Mouse (Mus musculus) kidney, embryonic 15.5 days (tissue): ENCODE results near the gene Axin1. TPM values are rescaled to one million over a fixed set of nuclear protein-coding genes. Genes with fewer than 3 reads are reported as not detected.

Experiments
- ATAC-seq: fragments of 200-750 bp; cut with Nextera tagmentation; replicated peaks from 2 replicates; pipeline ENCODE4 v1.8.0; 2017; ENCODE audit warnings: moderate TSS enrichment; ENCODE audit not compliant: low FRiP score
- H3K27ac ChIP-seq: fragments of 300-500 bp; sonication (generic); 2 replicates; pipeline ENCODE4 v1.5.1; 2015; ENCODE audit warnings: mild to moderate bottlenecking, inconsistent platforms
- H3K27me3 ChIP-seq: fragments of 300-500 bp; sonication (generic); 2 replicates; pipeline ENCODE4 v1.6.1; 2015; ENCODE audit warnings: inconsistent platforms
- H3K36me3 ChIP-seq: fragments of 300-500 bp; sonication (generic); 2 replicates; pipeline ENCODE4 v1.6.1; 2015; ENCODE audit warnings: inconsistent platforms
- H3K4me1 ChIP-seq: fragments of 300-500 bp; sonication (generic); 2 replicates; pipeline ENCODE4 v1.6.1; 2015; ENCODE audit warnings: inconsistent platforms
- H3K4me2 ChIP-seq: fragments of 300-500 bp; sonication (generic); 2 replicates; pipeline ENCODE4 v1.6.1; 2015; ENCODE audit warnings: moderate library complexity, mild to moderate bottlenecking, inconsistent platforms
- H3K4me3 ChIP-seq: fragments of 300-500 bp; sonication (generic); replicated peaks from 2 replicates; pipeline ENCODE4 v1.5.1; 2015; ENCODE audit warnings: mild to moderate bottlenecking, inconsistent platforms
- H3K9ac ChIP-seq: fragments of 300-500 bp; sonication (generic); 2 replicates; pipeline ENCODE4 v1.6.1; 2015; ENCODE audit warnings: mild to moderate bottlenecking, inconsistent platforms
- H3K9me3 ChIP-seq: fragments of 300-500 bp; sonication (generic); replicated peaks from 2 replicates; pipeline ENCODE4 v1.6.1; 2016; ENCODE audit warnings: inconsistent platforms
- WGBS: fragments of 180-500 bp; shearing (Covaris S2); methylation state at CpG from one replicate; pipeline ENCODE4 v1.1.7; 2015; ENCODE audit warnings: mixed read lengths; 5-methylcytosine and 5-hydroxymethylcytosine counted together
- polyA plus RNA-seq: library from polyadenylated mRNA; unstranded; fragments of >200 nt; fragmentation: Nextera tagmentation; extraction: Ambion mirVana; gene quantifications from 2 replicates; pipeline ENCODE4 v1.2.1, GENCODE M21; 2015

Axin1 gene
- polyA plus RNA-seq, 1 experiment from 2014 or later = 8.0 TPM

DNA sequence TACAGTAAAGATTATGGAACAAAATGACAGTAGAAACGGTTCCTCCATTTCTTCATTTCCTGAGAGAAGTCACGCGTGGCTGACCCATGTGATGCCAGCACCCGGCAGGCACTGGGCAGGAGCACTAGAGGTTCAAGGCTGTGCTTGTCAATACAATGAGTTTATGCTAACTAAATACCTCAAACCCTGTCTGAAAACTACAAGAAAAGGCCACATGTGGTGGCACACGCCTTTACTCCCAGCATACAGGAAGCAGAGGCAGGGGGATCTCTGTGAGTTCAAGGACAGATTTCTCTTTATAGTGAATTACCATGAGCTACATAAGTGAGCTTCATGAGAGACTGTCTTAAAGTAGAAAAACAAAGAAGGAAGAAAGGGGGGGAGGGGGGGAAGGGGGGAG is 92.7 kb downstream of the Axin1 start:
- no peak overlapping the region for H3K9ac ChIP-seq
- H3K9me3 ChIP-seq = no peaks in the 10 kb centered on the region
- H3K4me3 ChIP-seq = no peak overlapping the region
- no peaks in the 10 kb centered on the region for H3K36me3 ChIP-seq
- 83% methylated on average over 5 of the region's 5 CpGs for WGBS
- H3K27ac ChIP-seq = 0 out of 2 replicates have a peak overlapping the region, but pooled peaks have one; percentile 3
- H3K27me3 ChIP-seq = no peaks in the 10 kb centered on the region
- ATAC-seq = no peak
- no peaks in the 10 kb centered on the region; the same call in 1 of the 2 replicates for H3K4me1 ChIP-seq
- no peak overlapping the region for H3K4me2 ChIP-seq

GRCm38 (mm10) chr17:26232863-26233262 is 94.4 kb downstream of the Axin1 start:
- no peaks in the 10 kb centered on the region for H3K27me3 ChIP-seq
- no peak overlapping the region for H3K9ac ChIP-seq
- ATAC-seq = no peak
- H3K27ac ChIP-seq = no peak overlapping the region
- no peak overlapping the region for H3K4me2 ChIP-seq
- no peaks in the 10 kb centered on the region for H3K36me3 ChIP-seq
- no peaks in the 10 kb centered on the region; the same call in 1 of the 2 replicates for H3K4me1 ChIP-seq
- no peaks in the 10 kb centered on the region for H3K9me3 ChIP-seq
- no peak overlapping the region for H3K4me3 ChIP-seq
- WGBS = 78% methylated on average over 8 of the region's 8 CpGs

- Histone ChIP-seq H3K36me3 (no peaks in the 10 kb centered on the region), H3K27me3 (no peaks in the 10 kb centered on the region), H3K4me1 (no peaks in the 10 kb centered on the region; the same call in 1 of the 2 replicates), H3K9ac (no peak overlapping the region), H3K9me3 (no peaks in the 10 kb centered on the region), H3K27ac (no peak overlapping the region), H3K4me2 (no peak overlapping the region), H3K4me3 (no peak overlapping the region)
- ATAC-seq = no peak
- WGBS = 87% methylated on average over 8 of the region's 8 CpGs
Observed at GRCm38 (mm10) chr17:26234386-26234785, 95.9 kb downstream of the Axin1 start.

DNA sequence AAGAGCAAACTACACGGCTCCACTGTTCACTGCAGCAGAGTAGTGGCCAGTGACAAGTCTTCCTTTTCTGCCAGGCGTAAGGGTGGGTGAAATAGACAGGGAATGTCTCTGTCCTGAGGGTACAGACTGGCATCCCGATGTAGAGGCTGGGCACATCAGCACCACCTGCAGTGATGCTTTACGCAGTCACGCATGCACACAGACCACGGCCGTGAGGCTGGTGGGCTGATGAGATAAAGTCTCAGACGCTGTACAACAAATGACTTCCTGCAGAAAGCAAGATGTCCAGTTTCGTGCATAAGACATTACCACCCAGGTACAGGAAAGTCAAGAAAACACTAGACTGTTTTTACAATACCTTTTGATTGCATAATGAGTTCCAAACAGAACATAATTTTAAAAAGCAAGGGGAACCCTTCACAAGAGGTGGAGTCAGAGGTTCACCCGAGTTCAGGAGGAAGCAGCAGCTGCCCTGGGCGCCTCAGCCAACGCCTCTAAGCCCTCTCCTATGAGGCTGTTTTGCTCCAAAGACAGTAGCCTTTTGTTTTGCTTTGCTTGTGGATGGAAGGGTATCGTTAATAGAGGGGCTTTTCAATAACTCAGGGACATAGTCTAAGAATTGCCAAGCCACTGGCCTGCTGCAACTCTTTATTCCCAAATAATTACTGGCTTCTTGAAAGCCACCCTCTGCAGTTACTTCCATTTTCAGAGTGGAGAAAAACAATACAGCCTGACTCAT is 96.8 kb downstream of the Axin1 start:
- H3K9ac ChIP-seq = no peak overlapping the region
- no peak overlapping the region for H3K4me3 ChIP-seq
- H3K27me3 ChIP-seq = no peaks in the 10 kb centered on the region
- no peak overlapping the region for H3K4me2 ChIP-seq
- no peaks in the 10 kb centered on the region for H3K9me3 ChIP-seq
- 64% methylated on average over 13 of the region's 13 CpGs for WGBS
- 0 out of 2 replicates have a peak overlapping the region, but pooled peaks have one; percentile 11 for H3K27ac ChIP-seq
- no peak for ATAC-seq
- no peaks in the 10 kb centered on the region; the same call in 1 of the 2 replicates for H3K4me1 ChIP-seq
- no peaks in the 10 kb centered on the region for H3K36me3 ChIP-seq

- 78% methylated on average over 10 of the region's 10 CpGs for WGBS
- Histone ChIP-seq H3K4me3 (no peak overlapping the region), H3K9me3 (no peaks in the 10 kb centered on the region), H3K36me3 (no peaks in the 10 kb centered on the region), H3K4me1 (peaks cover 2% of the 10 kb centered on the region), H3K9ac (no peak overlapping the region), H3K27me3 (no peaks in the 10 kb centered on the region), H3K27ac (no peak overlapping the region), H3K4me2 (no peak overlapping the region)
- ATAC-seq = no peak
Observed at GRCm38 (mm10) chr17:26237667-26238066, 99.2 kb downstream of the Axin1 start.

DNA sequence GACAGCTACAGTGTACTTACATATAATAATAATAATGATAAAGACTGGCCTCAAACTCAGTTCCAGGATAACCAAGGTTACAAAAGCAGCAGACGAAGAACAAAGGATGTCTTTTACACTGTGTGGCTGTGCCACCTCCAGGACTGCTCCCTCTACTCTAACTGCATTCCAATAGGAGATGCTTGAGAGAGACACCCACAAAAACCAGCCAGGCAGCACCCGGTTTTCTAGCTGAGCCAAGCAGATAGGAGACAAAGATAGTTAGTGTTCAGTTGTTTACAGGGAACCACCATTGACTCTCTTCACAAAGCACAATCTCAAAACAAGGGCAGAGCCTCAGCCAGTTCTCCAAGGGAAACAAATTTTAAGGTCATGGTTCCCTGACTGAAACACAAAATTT is 101.1 kb downstream of the Axin1 start:
- H3K36me3 ChIP-seq = no peaks in the 10 kb centered on the region
- no peaks in the 10 kb centered on the region for H3K27me3 ChIP-seq
- peaks cover 14% of the 10 kb centered on the region for H3K4me1 ChIP-seq
- no peak for ATAC-seq
- no peak overlapping the region for H3K4me2 ChIP-seq
- no peaks in the 10 kb centered on the region for H3K9me3 ChIP-seq
- H3K9ac ChIP-seq = no peak overlapping the region
- no peak overlapping the region for H3K4me3 ChIP-seq
- 77% methylated on average over 2 of the region's 2 CpGs for WGBS
- no peak overlapping the region for H3K27ac ChIP-seq

DNA sequence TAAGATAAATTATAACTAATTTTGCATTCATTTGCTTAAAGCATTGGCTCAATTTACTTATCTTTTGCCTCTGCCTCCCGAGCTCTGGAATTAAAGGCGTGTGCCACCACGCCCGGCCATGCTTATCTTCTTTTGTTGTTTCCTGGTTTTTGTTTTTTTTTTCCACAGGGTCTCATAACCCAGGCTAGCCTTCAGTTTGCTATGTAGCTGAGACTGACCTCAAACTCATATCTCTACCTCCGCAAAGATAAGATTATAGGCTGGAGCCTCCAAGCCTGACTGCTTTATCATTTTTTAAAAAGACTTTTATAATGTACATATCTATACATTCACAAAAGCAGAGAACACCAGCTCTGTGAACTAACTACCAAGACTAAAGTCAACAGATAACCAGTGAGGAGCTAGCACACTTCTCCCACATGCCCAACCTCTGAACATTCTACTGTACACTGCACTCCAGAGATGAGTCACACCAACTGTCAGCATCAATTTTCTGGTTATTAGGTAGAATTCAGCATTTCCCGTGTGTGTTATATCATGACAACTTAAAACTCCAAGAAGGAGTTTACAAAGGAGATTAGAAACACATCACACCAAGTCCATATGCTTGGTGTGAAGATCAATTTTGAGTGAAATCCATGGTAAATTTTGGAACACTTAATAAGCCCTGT is 101.8 kb downstream of the Axin1 start:
- no peak for ATAC-seq
- Histone ChIP-seq H3K4me3 (no peak overlapping the region), H3K4me1 (peaks cover 14% of the 10 kb centered on the region), H3K4me2 (no peak overlapping the region), H3K9ac (no peak overlapping the region), H3K36me3 (no peaks in the 10 kb centered on the region), H3K27me3 (no peaks in the 10 kb centered on the region), H3K27ac (no peak overlapping the region), H3K9me3 (no peaks in the 10 kb centered on the region)
- 74% methylated on average over 6 of the region's 6 CpGs for WGBS

- Histone ChIP-seq H3K27me3 (no peaks in the 10 kb centered on the region), H3K9me3 (no peaks in the 10 kb centered on the region), H3K4me3 (no peak overlapping the region), H3K9ac (no peak overlapping the region), H3K36me3 (no peaks in the 10 kb centered on the region), H3K4me2 (no peak overlapping the region), H3K27ac (no peak overlapping the region), H3K4me1 (peaks cover 14% of the 10 kb centered on the region)
- ATAC-seq = no peak
- 86% methylated on average over 6 of the region's 6 CpGs for WGBS
Observed at GRCm38 (mm10) chr17:26240990-26241389, 102.5 kb downstream of the Axin1 start.

DNA sequence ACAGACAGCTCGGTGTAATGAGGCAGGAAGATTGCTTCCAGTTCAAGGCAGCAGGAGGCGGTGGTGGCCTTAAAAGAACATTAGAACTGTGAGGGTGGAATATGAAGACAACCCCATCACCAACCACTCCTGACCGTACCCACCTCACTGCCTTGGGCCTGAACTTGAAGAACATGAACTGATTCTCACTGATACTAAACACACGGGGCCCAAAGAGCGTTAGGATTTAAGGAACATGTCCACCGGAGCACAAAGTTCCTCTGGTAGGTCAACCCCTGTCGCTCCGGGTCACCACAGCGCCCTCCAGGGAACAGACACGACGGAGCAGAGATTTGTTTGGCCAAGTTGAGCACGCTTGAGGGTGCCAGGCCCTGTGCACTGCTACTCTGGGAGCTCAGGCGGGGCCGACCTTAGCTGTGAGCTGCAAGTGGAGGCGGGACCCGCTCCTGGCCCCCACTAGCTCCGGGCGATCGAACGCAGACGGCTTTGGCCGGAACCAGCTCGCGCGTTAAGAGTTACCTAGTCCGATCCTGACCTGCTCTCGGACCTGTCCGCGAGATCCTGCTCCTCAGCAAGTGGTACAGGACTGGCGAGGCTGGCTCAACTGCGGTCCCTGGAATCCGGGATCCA is 105.1 kb downstream of the Axin1 start:
- Histone ChIP-seq H3K27ac (peak overlapping the region; percentile 90), H3K4me2 (peak overlapping the region; percentile 88), H3K36me3 (no peaks in the 10 kb centered on the region), H3K9me3 (no peaks in the 10 kb centered on the region), H3K4me3 (peak overlapping the region; percentile 85), H3K4me1 (peaks cover 14% of the 10 kb centered on the region), H3K27me3 (no peaks in the 10 kb centered on the region), H3K9ac (peak overlapping the region; percentile 69)
- peak; percentile 23 for ATAC-seq
- under 1% methylated on average over 32 of the region's 32 CpGs for WGBS

- 7% methylated on average over 33 of the region's 33 CpGs for WGBS
Observed at GRCm38 (mm10) chr17:26244101-26244841, 105.8 kb downstream of the Axin1 start, which contains the start of gene Fam234a. Gene Fam234a (minus strand): TSS chr17:26244242.

More at GRCm38 (mm10) chr17:26244101-26244841, 105.8 kb downstream of the Axin1 start, which contains the start of gene Fam234a:
- Histone ChIP-seq H3K9me3 (no peaks in the 10 kb centered on the region), H3K4me1 (peaks cover 14% of the 10 kb centered on the region), H3K4me2 (peak within 1 kb of the TSS; percentile 88), H3K9ac (peak within 1 kb of the TSS; percentile 69), H3K4me3 (peak within 1 kb of the TSS; percentile 85), H3K27me3 (no peaks in the 10 kb centered on the region), H3K27ac (peak within 1 kb of the TSS; percentile 90), H3K36me3 (no peaks in the 10 kb centered on the region)
- peak; percentile 98 for ATAC-seq
